Mouse (Mus musculus) lung, postnatal 0 days (tissue): ENCODE data around the gene Tmed11.
A peak's percentile ranks its signal among the peaks of the same experiment; 100 is the strongest.

Experiments
- CTCF ChIP-seq: IDR thresholded peaks from 2 replicates; pipeline ENCODE4 v1.5.1; 2016; ENCODE audit warnings: antibody characterized with exemption, mild to moderate bottlenecking
- EP300 ChIP-seq: IDR thresholded peaks from 2 replicates; pipeline ENCODE4 v1.6.1; 2016; ENCODE audit warnings: antibody characterized with exemption, mild to moderate bottlenecking, control low read depth

- TF ChIP-seq CTCF (peak; percentile 49), EP300 (no peak)
Measured at GRCm38 (mm10) chr5:108758396-108758795, 36.8 kb downstream of the Tmed11 start.
